Mouse (Mus musculus) left cerebral cortex, adult 11 months (tissue): ENCODE measurements around the gene Foxm1.
"Not testable (repeated sequence)": the region's sequence is repeated elsewhere in the genome, so short reads cannot be mapped to it uniquely, and the experiment has no call there.

Source experiments
- DNase-seq: peaks from one replicate; pipeline ENCODE4 v3.0.0; 2022; ENCODE audit warnings: low spot score

Foxm1 gene

DNA sequence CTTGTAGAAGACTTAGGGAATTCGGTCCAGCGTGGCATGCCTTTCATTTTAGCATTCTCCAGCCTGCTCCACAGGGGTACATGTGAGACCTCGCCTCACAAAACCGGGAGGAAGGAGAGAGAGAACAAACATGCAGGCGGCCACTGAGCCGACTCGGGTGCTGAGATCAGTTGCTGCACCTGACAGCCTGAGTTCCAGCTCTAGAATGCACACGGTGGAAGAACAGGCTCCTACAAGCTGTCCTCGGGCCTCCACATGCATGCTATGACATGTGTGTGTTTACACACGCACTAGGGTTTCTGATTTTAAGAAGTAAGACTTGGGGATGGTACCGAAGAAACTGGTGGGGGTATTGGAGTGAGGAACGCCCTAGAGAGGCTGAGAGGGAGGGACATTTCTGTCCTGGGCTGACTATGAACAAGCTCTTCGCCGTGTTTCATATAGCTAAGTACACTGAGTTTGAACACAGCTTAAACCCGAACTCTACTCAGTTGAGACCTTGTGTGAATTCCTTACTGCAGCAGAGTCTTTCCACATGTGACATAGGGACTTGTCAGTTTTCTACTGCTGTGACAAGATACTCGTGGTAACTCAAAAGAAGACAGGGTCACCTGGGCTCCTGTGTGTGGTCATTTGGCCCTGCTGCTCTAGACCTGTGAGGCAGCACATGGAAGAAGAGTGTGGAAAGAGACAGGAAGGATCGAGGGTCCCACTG, 13.8 kb downstream of the Foxm1 start:
- DNase-seq, result no peak

DNA sequence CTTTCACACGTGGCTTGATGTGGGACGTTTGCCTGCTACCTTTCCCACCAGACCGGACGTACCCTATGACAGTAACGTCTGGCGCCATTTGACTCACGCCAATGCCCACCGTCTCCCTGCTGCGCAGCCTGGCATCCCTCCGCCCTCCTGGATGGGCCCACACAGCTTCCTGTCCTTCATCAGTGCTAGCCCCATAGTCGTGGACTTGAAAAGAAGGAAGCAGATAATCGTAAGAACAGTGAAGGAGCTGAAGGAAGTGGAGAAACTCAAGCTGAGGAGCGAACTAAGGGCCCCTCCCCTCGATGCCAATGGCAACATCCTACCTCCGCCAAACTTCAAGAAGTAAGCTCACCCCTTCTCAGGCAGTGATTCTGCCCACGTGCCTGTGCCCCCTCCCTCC, 16.9 kb downstream of the Foxm1 start:
- no peak for DNase-seq

DNA sequence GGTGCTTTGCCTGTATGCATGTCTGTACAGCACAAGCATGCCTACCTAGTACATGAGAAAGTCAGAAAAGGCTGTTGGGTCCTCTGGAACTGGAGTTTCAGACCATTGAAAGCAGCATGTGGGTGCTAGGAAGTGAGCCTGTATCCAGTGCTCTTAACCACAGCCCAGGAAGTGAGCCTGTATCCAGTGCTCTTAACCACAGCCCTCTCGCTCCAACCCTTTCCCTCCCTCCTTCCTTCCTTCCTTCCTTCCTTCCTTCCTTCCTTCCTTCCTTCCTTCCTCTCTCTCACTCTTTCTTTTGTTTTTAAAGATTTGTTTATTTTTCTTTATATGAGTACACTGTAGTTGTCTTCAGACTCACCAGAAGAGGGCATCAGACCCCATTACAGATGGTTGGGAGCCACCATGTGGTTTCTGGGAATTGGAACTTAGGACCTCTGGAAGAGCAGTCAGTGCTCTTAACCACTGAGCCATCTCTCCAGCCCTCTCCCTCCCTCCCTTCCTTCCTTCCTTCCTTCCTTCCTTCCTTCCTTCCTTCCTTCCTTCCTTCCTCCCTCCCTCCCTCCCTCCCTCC, 17.9 kb downstream of the Foxm1 start:
- not testable (repeated sequence) for DNase-seq

DNA sequence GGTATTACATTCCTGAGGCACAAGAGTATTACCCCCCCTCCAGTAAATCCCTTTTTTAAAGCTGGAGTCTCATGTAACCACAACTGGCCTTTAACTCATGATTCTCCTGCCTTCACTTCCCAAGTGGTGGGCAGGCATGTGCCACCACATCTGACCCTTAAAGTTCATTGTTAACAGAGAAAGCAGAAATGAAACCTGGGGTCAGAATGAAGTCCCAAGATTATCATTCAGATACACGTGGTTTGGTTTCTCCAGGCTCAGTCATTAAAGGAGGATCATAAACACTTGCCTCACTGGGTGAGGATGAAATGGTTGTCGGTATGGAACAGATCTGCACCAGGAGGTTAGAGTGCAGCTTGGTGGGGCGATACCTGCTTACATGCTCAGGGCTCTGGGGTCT, 18.5 kb downstream of the Foxm1 start:
- no peak for DNase-seq

DNA sequence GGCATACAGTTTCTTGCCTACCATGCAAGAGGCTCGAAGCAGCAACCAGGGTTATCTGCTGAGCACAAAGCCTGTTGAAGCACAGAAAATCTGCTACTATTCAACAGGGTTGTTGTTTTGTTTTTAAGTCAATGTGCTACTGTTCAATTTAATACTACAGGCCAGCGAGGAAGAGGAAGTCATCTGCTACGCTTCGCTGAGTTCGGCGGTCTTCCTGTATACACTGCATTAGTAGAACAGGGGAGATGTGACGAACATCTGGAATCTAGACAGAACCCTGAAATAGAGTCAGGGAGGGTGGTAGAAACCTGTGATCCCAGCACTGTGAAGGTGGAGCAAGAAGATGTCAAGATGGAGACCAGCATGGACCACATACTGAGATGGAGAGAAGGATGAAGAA, 21.0 kb downstream of the Foxm1 start:
- DNase-seq, result no peak

DNA sequence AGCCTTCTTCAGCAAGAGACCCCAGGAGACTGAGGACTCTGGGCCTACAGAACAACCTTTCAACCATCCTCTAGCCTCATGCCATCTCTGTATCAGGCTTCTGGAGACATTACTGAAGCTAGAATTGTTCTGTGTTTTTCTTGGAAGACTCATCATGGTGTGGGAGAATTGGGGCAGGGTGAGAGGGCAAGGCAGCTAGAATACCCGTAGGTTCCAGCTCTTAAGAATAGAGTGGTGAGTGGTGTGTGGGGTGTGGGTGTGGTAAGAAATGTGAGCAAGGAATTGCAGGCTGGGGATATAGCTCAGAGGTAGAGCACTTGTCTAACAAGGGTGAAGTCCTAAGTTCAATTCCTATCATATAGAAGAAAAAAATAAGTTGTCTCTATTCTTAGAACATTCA, 22.3 kb downstream of the Foxm1 start:
- DNase-seq, result no peak

DNA sequence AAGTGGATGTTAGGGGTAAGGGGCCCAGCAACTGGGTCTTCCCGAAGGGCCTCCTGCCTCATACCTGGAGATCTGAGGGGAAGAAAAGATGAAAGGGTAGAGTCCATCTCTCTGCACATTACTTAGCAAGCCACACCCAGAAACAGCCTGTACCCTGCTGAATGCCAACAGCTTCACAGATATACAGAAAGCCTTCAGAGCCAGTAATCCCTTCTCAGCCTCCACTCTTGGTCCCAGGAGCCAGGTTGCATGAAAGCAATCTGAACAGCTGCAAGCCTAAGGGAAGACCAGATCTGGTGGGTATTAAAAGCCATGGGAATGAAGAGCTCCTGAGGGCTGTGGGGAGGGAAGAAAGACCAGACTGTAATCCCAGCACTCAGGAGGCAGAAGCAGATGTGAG, 26.4 kb downstream of the Foxm1 start:
- DNase-seq, result no peak

DNA sequence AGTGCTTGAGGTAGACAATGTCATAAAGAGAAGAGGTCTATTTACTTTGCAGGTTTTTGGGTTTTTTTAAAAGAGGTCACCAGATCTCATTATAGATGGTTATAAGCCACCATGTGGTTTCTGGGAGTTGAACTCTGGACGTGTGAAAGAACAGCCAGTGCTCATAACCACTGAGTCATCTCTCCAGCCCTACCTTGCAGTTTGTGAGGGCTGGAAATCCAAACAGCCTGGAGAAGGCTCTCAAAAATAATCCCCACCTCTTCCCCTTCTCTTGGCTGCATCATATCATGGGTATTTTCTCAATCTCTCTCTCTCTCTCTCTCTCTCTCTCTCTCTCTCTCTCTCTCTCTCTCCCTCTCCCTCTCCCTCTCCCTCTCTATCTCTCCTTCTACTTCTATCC, 27.9 kb downstream of the Foxm1 start:
- DNase-seq, result no peak

DNA sequence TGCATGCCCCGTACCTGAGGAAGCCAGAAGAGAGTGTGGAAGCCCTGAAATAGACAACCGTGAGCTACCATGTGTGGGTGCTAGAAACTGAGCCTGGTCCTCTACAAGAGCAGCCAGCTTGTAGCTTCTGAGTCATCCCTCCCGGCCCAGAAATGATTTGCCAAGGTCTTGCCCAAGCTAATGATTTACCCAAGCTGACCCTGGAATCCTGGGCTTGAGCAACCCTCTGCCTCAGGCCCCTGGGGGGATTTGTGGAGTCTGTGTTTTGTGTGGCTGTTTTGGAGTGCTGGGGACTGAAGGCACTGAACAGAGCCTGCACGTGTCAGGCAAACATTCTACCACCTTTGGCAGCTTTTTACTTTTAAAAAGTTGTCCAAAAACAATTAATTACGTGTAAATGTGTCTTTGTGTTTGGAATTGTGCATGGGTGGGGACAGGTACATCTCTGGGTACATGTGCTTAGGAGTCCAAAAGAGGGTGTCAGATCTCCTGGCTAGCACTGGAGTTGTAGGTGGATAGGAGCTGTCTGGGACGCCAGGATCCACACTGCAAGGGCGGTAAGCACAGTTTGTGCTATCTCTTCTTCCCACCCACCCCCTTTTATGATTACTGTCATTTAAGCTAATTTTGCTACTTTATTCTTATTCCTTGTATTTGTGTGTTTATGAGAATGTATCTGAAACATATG, 35.0 kb downstream of the Foxm1 start:
- DNase-seq, result no peak

DNA sequence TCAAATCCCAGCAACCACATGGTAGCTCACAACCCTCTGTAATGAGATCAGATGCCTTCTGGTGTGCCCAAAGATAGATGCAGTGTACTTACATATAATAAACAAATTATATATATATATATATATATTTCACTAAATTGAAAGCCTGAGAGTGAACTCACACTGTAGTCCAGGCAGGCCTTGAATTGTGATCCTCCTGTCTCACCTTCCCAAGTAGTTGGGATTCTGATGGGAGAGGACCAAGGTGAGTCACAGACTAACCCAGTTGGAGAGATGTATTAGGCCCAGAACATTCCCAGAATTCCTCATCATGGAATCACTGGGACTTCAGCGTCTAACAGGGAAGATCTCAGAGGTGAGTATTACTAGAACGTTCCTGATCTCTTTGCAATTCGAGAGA, 36.2 kb downstream of the Foxm1 start, which contains the start of gene Nrip2:
Gene Nrip2 (plus strand): TSS at position 301 of the 400 bp plus-strand sequence.
- no peak for DNase-seq

DNA sequence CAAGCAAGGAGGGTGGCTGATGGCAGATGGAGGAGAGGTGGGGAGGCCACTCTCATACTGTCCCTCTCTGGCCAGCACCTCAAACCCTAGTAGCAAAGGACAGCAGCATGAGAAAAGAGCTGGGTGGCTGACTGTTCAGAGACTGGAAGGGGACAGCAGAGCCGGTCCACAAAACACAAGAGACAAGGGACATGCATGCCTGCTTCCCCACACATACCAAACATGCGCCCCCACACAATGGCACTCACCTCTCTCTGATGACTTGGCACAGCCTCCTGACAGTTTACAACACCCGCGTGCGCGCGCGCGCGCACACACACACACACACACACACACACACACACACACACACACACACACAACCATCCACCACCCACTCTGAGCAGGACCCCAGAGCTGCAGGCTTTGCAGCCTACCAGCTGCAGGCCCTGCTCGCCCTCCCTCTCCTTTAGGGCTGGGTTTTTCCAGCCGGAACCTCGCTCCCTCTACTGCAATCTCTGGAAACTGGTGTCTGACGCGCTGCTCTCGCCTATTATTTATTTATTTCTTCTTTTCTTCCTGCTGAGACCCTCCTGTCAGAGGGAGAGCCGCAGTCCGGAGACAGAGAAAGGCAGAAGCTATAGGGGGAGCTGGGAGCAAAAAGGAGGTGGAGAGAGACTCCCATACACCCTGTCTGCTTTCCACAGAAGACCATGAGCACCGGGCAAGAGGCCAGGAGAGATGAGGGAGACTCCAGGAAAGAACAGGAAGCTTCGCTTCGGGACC, 36.8 kb downstream of the Foxm1 start:
- DNase-seq, result no peak

DNA sequence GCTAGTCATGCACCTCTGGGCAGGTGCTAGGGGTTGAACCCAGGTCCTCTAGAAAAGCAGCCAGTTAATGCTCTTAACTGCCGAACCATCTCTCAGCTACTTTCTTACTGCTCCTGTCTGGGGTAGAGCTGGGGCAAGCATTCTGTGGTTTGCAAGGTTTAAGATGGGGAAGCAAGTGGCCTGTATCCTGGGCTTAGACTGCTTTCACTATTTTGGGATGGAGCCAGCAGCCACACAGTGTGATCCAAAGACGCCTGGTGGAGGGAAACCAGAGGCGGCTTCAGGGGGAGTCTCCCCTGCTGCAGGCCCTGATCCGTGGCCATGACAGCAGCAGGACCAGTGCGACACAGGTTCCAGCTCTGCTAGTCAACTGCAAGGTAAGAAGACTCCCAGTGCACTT, 41.9 kb downstream of the Foxm1 start:
- no peak for DNase-seq

DNA sequence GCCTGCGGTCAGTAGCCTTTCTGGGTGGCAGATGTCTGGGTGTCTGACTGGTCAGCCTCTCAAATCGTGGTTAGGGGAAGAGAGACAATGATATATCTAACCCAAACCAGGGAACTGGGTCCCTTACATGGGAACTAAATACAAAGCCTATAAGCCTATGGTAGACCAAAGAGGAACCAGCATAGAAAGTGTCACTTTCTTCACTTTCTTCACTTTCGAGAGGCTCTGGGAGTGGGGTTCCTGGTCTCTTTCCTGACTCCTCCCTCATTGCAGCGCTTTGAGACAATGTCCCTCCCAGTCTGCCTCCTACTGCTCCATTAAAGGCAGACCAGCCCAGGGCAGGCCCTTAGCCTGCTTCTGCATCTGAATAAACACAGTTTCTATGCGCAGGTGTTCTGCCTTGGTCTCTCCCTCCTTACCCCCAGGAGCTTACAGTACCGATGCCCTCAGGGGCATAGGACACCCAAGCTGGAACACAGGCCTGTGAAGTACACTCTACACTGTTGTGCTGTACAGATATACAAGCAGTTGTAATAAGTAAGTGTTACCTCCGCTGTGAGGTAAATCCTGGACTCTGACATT, 45.9 kb downstream of the Foxm1 start:
- no peak for DNase-seq

DNA sequence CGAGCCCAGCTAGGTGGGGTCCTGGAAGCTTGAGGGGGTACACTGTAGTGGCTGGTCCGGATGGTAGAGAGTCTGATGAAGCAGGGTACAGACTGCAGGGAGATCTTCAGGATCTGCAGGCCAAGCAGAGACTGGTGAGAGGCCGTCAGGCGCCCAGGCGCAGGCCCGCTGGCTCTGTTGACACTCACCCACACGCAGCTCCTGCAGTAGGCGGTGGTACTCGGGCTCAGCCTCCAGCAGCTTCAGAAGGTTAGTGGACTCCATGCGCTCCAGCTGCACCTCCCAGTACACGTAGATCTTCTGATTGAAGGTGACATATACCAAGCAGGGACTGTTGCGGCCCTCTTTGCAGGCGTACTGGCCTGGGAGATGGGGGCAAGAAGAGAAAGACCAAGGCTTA, 47.5 kb downstream of the Foxm1 start:
- no peak for DNase-seq

DNA sequence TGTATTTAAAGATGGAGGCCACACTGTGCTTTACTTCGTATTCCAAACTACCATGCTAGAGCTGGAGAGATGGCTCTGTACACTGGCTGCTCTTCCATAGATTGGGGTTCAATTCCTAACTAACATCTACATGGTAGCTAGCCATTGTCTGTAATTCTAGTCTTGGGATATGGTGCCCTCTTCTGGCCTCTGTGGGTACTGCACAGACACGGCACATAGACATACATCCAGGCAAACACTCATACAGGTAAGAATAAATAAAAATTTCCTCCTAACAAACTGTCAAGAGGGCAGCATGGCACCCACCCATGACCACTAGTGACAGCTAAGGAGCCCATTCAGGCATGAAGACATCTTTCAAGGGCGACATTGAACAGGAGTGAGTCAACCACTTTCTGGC, 48.3 kb downstream of the Foxm1 start:
- DNase-seq, result peak; percentile 72

DNA sequence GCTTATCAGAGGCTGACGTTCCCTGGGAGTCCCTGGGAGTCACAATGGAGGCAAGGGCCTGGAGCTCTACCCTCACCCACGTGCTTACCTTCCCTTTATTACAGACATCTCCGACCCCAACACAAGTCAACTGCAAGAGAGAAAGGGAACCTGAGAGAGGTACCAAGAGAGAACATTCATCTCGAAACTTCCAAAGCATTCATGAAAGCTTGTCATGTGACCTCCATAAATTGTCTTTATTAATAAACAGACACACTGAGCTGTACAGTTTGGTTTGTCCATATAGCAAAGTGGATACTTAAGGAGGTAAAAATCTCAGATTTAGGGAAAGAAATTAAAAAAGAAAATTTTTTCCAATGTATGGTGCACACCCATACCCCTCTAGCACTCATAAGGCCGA, 53.4 kb downstream of the Foxm1 start:
- DNase-seq, result no peak

DNA sequence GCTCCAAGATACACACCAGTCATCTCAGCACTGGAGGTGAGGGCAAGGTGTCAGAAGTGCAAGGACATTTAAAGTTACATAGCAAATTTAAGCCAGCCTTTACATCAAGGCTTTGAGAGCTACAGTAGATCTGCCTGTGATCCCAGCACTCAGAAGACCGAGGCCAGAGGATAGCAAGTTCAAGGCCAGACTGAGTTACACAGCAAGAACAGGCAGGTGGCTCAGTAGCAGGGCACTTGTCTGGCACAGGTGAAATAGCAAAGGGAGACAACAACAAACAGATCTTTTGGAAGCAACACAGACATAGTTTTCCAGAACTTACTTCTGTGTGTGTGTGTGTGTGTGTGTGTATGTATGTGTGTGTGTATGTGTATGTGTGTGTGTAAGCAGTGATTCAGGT, 55.3 kb downstream of the Foxm1 start:
- DNase-seq, result no peak

DNA sequence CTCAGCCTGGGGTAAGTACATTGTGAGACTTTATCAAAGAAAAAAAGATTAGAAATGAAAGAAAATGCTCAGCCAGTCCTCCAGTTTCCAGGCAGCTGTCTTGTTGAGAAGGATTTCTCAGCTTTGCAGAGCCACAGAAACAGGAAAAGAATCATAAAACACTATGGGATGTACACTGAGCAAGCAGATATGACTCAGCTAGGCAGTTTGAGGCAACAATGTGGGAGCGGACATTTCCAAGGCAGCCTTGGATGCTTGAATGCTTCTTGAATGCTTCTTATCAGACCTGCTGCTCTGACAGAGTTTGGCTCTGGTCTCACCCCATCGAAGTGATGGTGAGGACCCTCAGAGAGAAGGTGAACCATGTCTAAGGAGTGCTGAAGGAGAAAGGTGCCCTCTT, 58.3 kb downstream of the Foxm1 start:
- no peak for DNase-seq

DNA sequence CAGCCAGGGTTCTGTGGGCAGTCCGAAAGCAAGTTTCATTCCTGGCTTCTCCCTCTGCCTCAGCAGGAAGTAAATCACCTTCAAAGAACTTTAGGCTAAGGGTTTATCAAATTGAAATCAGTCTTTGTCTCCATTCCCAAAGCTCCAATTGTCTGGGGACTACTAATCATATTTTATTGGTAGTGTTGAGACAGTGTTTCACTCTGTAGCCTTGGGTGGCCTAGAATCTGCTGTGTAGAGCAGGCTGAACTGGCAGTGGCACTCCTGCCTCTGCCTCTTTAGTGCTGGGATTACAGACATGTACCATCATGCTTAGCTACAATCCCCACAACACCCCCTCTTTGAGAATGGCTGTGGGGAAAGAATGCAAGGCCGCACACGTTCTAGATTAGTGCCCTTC, 58.7 kb downstream of the Foxm1 start:
- DNase-seq, result no peak

DNA sequence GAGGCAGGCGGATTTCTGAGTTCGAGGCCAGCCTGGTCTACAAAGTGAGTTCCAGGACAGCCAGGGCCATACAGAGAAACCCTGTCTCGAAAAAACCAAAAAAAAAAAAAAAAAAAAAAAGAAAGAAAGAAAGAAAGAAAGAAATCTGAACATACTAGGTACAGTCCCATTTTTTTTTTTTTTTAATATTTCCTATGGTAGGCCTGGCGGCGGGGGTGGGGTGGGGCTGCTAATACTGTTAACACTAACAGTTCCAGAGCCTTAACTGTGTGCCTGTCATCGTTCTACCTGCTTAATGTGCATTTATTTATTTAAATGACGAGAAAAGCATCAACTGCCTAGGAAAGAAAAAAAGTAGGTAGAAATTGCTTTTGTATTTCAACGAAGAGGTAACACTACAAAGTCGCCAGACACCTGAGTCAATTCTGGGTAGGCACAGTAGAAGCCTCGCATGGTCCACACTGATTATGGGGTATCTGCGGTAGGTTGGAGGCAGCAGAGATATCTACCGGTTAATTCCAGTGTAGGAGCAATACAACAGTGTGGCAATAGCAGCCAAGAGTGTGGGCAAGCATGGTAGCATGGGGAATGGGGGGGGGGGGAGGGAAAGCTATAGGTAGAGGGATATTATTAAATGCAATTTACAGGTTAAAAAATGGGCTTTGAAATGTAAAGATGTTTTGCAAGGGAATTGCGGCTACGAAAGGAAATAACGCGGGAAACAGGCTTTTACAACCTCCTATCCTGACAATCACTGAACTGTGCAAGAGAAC, 60.9 kb downstream of the Foxm1 start:
- DNase-seq, result no peak

DNA sequence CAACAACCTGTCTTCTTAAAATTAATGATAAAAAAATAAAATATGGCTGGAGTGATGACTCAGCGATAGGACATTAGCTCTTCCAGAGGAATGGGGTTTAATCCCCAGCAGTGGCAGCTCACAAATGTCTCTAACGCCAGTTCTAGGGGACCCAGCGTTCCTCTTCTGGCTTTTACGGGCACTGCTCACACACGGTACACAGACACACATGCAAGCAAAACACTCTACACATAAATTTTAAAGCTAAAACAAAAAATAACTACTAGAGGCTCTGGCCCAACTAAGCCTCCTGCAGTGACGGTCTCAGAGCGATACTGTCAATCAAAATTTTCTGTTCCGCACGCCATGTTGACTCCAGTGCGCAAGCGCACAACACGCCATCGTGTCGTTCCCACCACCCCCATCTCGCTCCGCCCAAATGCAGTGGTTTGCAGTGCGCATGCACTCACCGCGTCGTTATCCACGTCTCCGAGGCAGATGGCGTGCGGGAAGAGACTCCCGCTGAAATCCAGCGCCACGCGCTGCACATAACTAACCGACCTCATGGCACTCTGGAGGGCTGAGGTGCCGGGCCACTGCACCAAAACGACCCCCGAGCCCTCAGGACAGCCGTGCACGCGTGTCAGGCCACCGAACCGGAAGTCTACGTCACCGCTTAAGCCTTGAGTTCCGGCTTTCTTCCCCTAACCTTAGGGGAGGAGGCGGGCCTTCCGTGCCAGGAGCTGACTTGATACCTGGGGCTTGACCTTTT, 61.7 kb downstream of the Foxm1 start, which contains the start of gene Itfg2:
Gene Itfg2 (minus strand): TSS at position 663 of the 751 bp plus-strand sequence.
- peak; percentile 91 for DNase-seq
